Mouse (Mus musculus) limb, embryonic 11.5 days (tissue): ENCODE measurements around the gene Pdgfa. TPM values are rescaled to one million over a fixed set of nuclear protein-coding genes. Genes with fewer than 3 reads are reported as not detected.

Experiments
- ATAC-seq: fragments of 200-750 bp; cut with Nextera tagmentation; 2 replicates; pipeline ENCODE4 v1.8.0; 2017; ENCODE audit warnings: low read depth; ENCODE audit not compliant: insufficient number of reproducible peaks, low FRiP score, low TSS enrichment
- DNase-seq: peaks from one replicate; pipeline ENCODE4 v3.0.0-alpha.2; 2015; ENCODE audit warnings: low spot score
- H3K27ac ChIP-seq: fragments of 300-500 bp; sonication (generic); replicated peaks from 2 replicates; pipeline ENCODE4 v1.5.1; 2014; ENCODE audit warnings: low read depth, mild to moderate bottlenecking, low read length
- H3K27me3 ChIP-seq: fragments of 300-500 bp; sonication (generic); 2 replicates; pipeline ENCODE4 v1.6.1; 2014; ENCODE audit warnings: mild to moderate bottlenecking, low read length, mixed read lengths; ENCODE audit not compliant: control insufficient read depth, insufficient read depth
- H3K36me3 ChIP-seq: fragments of 300-500 bp; sonication (generic); 2 replicates; pipeline ENCODE4 v1.6.1; 2014; ENCODE audit warnings: mild to moderate bottlenecking, low read length, moderate library complexity, mixed read lengths; ENCODE audit not compliant: control insufficient read depth, insufficient read depth
- H3K4me1 ChIP-seq: fragments of 300-500 bp; sonication (generic); 2 replicates; pipeline ENCODE4 v1.6.1; 2014; ENCODE audit warnings: low read length, mixed read lengths; ENCODE audit not compliant: control insufficient read depth, insufficient read depth
- H3K4me2 ChIP-seq: fragments of 300-500 bp; sonication (generic); 2 replicates; pipeline ENCODE4 v1.6.1; 2014; ENCODE audit warnings: low read depth, mild to moderate bottlenecking, moderate library complexity; ENCODE audit not compliant: severe bottlenecking
- H3K4me3 ChIP-seq: fragments of 300-500 bp; sonication (generic); 2 replicates; pipeline ENCODE4 v1.5.1; 2014; ENCODE audit warnings: low read depth, low read length
- H3K9ac ChIP-seq: fragments of 300-500 bp; sonication (generic); 2 replicates; pipeline ENCODE4 v1.6.1; 2014; ENCODE audit warnings: mild to moderate bottlenecking, low read length
- H3K9me3 ChIP-seq: fragments of 300-500 bp; sonication (generic); 2 replicates; pipeline ENCODE4 v1.6.1; 2016; ENCODE audit warnings: low read length; ENCODE audit not compliant: control insufficient read depth
- WGBS: fragments of 180-500 bp; shearing (Covaris S2); extraction: QIAGEN DNeasy Blood & Tissue Kit; methylation state at CpG from one replicate; pipeline ENCODE4 v1.1.7; 2014; 5-methylcytosine and 5-hydroxymethylcytosine counted together
- polyA plus RNA-seq: library from polyadenylated mRNA; unstranded; fragments of >200 nt; fragmentation: Nextera tagmentation; extraction: Ambion mirVana; gene quantifications from 2 replicates; pipeline ENCODE4 v1.2.1, GENCODE M21; 2014

Pdgfa gene
- polyA plus RNA-seq, 1 experiment from 2014 or later = 34.4 TPM

DNA sequence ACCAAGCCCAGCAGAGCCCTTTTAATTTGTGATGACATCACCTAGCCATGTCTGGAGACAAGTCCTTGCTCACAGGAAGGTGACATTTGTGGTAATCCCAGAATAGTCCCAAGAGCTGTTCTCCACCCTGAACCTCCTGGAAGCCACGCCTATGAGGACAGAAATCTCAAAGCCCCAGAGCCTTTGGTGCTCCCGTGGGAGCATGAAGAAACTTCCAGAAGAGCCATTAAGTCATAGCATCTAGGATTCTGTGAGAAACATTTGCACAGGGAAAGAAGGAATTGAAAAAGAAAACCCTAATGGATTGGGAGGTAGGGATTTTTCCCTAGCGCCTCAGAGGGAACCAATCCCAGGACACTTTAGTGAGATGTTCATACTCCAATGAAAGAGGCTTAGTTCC is 52.2 kb downstream of the Pdgfa start:
- H3K27ac ChIP-seq = no peak overlapping the region
- H3K4me1 ChIP-seq = no peaks in the 10 kb centered on the region
- no peaks in the 10 kb centered on the region for H3K36me3 ChIP-seq
- ATAC-seq (no peak), DNase-seq (no peak)
- H3K9me3 ChIP-seq = no peaks in the 10 kb centered on the region
- no peak overlapping the region for H3K9ac ChIP-seq
- WGBS = 83% methylated on average over 3 of the region's 3 CpGs
- no peak overlapping the region for H3K4me3 ChIP-seq
- no peaks in the 10 kb centered on the region for H3K27me3 ChIP-seq
- no peak overlapping the region for H3K4me2 ChIP-seq

DNA sequence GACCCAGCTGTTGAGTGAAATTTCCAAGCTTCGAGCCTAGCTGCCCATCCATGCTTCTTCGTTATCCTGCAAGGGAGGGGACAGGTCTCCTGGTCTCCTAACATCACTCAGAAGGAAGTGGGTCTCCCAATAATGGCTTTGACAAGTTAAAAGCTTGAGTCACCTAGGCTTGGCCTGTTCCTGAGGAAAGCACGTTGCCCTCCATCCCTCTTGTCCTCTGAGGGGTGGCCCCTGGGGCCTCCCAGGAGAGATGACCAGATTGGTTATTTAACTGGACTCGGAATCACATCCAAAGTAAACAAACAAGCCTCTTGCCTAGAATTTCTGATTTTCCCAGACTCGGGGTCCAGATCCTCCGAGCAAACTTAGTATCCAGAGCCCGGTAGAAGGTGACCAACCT is 52.6 kb downstream of the Pdgfa start:
- 88% methylated on average over 7 of the region's 7 CpGs for WGBS
- Histone ChIP-seq H3K9ac (no peak overlapping the region), H3K9me3 (no peaks in the 10 kb centered on the region), H3K4me1 (no peaks in the 10 kb centered on the region), H3K27ac (no peak overlapping the region), H3K4me3 (no peak overlapping the region), H3K36me3 (no peaks in the 10 kb centered on the region), H3K4me2 (no peak overlapping the region), H3K27me3 (no peaks in the 10 kb centered on the region)
- ATAC-seq (no peak), DNase-seq (no peak)

DNA sequence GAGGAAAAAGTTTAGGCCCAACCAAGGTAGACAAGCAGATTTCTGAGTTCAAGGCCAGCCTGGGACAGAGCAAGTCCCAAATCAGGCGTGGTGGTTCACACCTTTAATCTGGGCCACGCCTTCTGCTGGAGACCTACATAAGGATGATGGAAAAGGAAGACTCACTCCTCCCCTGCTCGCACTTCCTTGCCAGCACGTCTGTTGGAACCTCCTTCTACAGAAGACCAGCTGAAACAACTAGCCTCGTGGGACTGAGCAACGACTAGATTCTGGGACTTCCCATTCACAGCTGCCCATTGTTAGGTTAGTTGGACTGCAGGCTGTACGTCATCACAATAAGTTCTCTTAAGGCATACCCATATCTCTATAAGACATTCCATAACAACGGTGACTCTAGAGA is 55.3 kb downstream of the Pdgfa start:
- H3K27ac ChIP-seq = no peak overlapping the region
- no peak overlapping the region for H3K4me2 ChIP-seq
- no peak overlapping the region for H3K4me3 ChIP-seq
- ATAC-seq = no peak
- no peaks in the 10 kb centered on the region for H3K4me1 ChIP-seq
- H3K9ac ChIP-seq = no peak overlapping the region
- H3K9me3 ChIP-seq = no peaks in the 10 kb centered on the region
- 70% methylated on average over 8 of the region's 8 CpGs for WGBS
- H3K36me3 ChIP-seq = no peaks in the 10 kb centered on the region
- no peaks in the 10 kb centered on the region for H3K27me3 ChIP-seq
- DNase-seq = no peak

DNA sequence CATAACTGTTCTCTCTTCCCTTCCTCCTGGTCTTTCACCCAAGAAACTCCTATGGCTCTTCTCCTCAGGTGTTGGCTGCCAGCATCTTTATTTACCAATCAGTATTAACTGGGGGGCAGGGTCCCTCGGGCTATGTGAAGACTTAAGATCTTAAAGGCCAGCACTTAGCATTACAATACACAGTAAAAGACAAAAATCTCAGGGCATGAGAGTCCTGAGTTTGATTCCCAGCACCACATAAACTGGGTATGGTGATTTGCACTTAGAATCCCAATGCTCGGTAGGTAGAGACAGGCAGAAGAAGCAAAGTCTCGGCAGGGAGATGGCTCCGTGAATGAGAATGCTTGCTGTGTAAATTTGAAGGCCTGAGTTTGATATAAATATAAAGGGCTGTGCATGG is 56.6 kb downstream of the Pdgfa start:
- Histone ChIP-seq H3K9me3 (no peaks in the 10 kb centered on the region), H3K27ac (no peak overlapping the region), H3K9ac (no peak overlapping the region), H3K36me3 (no peaks in the 10 kb centered on the region), H3K27me3 (no peaks in the 10 kb centered on the region), H3K4me1 (no peaks in the 10 kb centered on the region), H3K4me3 (no peak overlapping the region), H3K4me2 (no peak overlapping the region)
- no peak for ATAC-seq
- WGBS = 96% methylated on average over 4 of the region's 4 CpGs
- no peak for DNase-seq

DNA sequence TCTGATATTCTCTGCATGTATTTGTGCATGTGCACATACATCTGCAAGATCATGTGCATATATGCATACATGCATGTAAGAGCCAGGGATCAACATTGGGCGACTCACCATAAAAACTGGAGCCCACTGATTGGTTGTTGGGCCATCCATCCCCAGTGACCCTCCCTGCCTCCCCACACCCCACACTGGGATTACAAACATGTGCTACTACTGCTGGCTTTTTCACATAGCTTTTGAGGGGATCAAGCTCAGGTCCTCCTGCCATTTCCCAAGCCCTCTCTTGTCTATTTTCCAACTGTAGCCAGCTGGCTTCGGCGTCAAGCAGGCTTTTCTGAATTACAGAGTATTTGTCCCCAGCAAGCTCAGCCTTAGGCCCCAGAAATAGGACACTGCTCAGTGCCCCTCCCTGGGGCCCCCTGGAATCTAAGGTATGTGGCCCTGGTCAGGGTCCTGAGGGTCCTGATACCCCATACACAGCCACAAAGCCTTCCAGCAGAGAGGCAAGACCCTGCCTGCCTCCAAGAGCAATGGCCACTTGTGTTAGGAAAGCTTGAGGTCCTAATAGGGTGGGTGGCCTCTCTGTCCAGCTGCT is 58.5 kb downstream of the Pdgfa start:
- Histone ChIP-seq H3K27me3 (no peaks in the 10 kb centered on the region), H3K36me3 (no peaks in the 10 kb centered on the region), H3K4me3 (no peak overlapping the region), H3K9me3 (no peaks in the 10 kb centered on the region), H3K27ac (no peak overlapping the region), H3K4me2 (no peak overlapping the region), H3K4me1 (peaks cover 4% of the 10 kb centered on the region; the same call in 1 of the 2 replicates), H3K9ac (no peak overlapping the region)
- ATAC-seq = no peak
- 66% methylated on average over 3 of the region's 3 CpGs for WGBS
- DNase-seq = no peak

DNA sequence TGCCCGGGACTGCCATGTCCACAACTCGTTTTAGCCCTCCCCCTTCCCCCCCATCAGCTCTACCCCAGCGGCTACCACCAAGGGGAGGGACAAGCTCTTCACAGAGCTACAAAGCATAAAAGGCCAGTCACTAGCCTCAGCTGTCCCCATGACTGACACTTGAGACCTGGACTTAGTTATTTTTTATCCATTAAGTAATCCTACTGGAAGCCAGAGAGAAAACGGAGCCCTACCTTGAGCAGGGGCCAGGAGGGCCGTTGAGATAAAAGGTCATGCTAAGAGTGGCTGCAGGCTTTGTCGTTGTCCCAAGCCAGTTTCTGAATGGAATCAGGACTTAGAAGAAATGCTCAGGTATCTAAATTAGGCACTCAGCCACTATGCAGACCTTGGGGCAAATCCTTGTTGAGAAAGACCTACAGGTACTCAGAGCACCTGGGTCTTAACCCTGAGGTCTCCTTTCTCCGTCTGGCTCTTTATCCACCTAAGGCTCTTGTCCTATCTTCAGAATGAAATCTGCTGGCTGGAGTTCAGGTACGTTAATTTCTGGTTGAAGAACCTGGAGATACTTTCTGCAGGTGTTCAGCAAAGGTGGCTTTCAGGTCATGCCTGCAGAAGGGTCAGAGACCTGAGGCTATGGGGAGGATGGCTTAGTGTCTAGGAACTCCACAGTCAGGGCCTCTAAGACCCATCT is 60.6 kb downstream of the Pdgfa start:
- no peak for ATAC-seq
- Histone ChIP-seq H3K36me3 (no peaks in the 10 kb centered on the region), H3K27ac (no peak overlapping the region), H3K9ac (no peak overlapping the region), H3K9me3 (no peaks in the 10 kb centered on the region), H3K27me3 (no peaks in the 10 kb centered on the region), H3K4me2 (no peak overlapping the region), H3K4me3 (no peak overlapping the region), H3K4me1 (peaks cover 17% of the 10 kb centered on the region)
- DNase-seq = no peak
- 84% methylated on average over 8 of the region's 8 CpGs for WGBS

DNA sequence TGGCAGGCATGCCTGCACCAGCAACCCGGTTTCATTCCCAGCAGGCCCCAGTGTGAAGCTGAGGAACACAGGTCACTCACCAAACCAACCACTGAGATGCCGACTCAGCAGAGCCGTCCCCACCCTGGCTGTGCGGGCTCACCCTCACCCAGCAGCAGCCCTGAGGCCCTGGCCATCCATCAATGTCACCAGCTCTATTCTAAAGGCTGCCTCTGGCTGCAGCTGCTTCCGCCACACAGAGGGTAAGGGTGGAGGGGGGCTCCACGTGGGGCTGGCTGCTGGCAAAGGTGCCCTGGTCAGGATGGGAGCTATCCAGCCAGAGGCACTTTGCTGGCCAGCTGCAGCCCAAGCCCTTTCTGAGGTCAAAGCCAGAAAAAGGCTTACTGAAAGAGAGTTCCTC is 62.6 kb downstream of the Pdgfa start:
- 17% methylated on average over 6 of the region's 6 CpGs for whole genome bisulfite sequencing
- Histone ChIP-seq H3K4me2 (no peak overlapping the region), H3K4me3 (no peak overlapping the region), H3K27me3 (peaks cover 4% of the 10 kb centered on the region; the same call in 1 of the 2 replicates), H3K36me3 (no peaks in the 10 kb centered on the region), H3K4me1 (peaks cover 19% of the 10 kb centered on the region), H3K9me3 (no peaks in the 10 kb centered on the region), H3K27ac (no peak overlapping the region), H3K9ac (no peak overlapping the region)
- ATAC-seq (no peak), DNase-seq (peak; percentile 57)

DNA sequence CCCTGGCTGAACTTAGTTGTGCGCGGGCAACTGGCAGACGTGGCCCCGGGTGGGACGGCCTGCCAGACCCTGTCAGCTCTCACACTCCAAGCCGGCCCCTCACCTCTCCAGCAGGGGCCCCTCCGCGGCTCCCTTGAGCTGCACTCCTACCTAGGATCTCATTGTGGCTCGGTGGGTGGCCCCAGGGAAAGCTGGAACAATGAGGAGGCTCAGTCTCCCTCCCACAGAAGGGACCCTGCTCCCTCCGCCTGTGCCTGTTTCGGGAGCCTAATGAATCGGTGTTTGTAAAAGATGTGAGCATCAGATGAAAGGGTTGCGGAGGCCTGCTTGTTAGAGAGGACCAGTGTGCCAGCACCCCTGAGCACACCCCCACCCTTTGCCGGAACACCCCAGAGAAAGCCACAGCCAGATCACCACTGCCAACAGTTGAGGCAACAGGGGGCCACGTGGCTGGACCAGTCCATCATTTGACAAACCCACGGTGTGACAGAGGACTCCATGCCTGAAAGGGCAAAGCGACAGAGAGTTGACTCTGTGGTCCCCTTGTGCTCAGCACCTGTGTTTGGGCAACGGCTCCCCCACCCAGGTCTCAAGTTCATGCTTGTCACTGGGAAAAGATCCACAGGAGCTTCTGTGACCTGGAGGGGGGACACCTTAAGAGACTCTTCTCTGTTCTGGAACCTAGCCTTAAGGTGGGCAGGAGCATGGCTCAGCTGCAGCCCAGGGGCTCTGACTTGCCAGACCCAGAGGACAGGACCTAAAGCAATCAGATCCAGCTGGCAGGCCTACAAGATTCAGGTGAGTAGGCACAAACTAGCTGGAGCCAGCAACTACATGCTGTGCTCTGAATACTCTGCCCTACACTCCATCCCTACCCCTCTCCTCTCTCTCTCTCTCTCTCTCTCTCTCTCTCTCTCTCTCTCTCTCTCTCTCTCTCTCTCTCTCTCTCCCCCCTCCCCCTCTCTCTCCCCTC is 64.4 kb downstream of the Pdgfa start:
- Histone ChIP-seq H3K4me1 (peaks cover 19% of the 10 kb centered on the region), H3K4me3 (no peak overlapping the region), H3K9me3 (no peaks in the 10 kb centered on the region), H3K9ac (no peak overlapping the region), H3K36me3 (no peaks in the 10 kb centered on the region), H3K27ac (no peak overlapping the region), H3K4me2 (0 out of 2 replicates have a peak overlapping the region, but pooled peaks have one; percentile 24), H3K27me3 (peaks cover 4% of the 10 kb centered on the region; the same call in 1 of the 2 replicates)
- ATAC-seq (no peak), DNase-seq (peak; percentile 62)
- WGBS = 11% methylated on average over 18 of the region's 18 CpGs
